Mouse (Mus musculus) G1E (cell line): Measurements from ENCODE around the gene Kcnk1.

Experiments
- CTCF ChIP-seq: IDR thresholded peaks from 2 replicates; pipeline ENCODE4 v1.5.1; 2012; ENCODE audit warnings: low read depth, low read length, inconsistent platforms, mixed read lengths
- TAL1 ChIP-seq: conservative IDR thresholded peaks from 2 replicates; pipeline ENCODE4 v1.6.1; 2012; ENCODE audit warnings: low read depth, low read length, inconsistent platforms, mixed read lengths

GRCm38 (mm10) chr8:126067306-126067705 is 72.3 kb downstream of the Kcnk1 start:
- no peak for TF ChIP-seq TAL1
- no peak for TF ChIP-seq CTCF
